Mouse (Mus musculus) urinary bladder, postnatal 14 days (tissue): ENCODE results near the gene Lrch1.
A peak's percentile ranks its signal among the peaks of the same experiment; 100 is the strongest.

ENCODE experiments used
- DNase-seq: peaks from one replicate; pipeline ENCODE4 v3.0.0; 2021; ENCODE audit warnings: low spot score

Gene Lrch1

DNA sequence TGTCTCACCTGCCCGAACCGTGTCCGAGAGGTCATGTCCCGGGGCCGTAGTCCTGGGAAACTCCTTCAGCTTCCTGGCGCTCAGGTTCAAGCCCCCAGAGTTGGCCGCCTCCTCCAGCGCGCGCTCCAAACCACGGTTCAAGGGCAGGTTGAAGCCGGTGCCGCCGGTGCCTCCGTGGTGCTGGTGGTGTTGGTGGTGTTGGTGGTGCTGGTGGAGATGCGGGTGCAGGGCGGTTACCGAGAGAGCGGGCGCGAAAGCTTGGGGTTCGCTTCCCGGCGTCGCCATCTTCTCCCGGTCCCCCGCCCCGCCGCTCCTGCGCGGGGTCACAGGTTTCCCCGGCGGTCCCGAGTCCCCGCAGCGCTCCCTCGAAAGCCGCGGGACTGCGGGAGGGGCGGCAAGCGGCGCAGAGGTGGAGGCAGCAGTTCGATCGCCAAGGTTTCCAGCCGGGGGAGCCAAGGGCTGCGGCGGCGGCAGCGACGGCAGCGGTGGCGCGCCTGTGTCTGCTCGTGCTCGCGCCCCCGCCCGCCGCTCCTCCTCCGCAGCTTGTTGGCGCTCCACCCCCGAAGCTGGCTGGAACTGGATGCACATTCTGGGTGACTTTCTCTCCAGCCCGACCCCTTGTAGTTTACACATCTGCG, at the start of gene Lrch1:
Gene Lrch1 (minus strand): TSS at position 501 of the 638 bp plus-strand sequence.
- peak; percentile 88 for DNase-seq

DNA sequence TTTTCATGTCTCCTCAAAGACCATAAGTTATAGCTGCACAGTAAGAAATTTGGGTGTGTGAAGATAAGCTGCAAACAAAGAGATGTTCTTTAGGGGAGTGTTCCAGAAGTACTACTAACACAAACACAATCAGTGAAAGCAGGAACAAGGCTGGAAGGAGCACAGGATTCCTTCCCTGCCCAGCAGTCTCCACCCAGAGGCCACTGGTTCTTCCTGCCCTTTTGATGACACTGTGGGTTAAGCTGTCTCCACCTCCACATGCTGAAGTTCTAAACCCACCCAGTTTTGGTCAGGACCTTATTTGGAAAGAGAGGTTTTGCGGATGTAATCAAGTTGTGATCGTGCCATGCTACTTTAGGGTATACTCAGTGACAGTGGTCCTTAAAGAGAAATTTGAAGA, 49.4 kb upstream of the Lrch1 start:
- DNase-seq = no peak

DNA sequence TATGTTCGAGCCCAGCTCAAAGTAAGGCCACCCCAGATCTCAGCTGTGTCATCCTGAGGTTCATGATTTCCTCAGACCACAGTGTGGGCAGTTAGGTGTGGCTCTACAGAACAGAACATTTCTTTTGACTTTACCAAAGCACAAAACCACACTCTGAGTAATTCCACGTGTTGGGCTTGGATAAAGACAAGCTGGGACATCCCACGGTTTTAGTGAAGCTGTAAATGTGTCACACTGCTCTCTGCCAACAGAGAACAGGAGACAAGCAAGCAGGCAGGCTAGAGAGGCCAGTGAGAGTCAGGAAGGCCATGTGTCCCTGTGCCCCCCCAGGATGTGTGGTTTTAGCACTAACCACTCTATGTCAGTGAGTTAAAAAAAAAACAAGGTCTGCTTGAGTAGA, 48.9 kb upstream of the Lrch1 start:
- DNase-seq = peak; percentile 12

DNA sequence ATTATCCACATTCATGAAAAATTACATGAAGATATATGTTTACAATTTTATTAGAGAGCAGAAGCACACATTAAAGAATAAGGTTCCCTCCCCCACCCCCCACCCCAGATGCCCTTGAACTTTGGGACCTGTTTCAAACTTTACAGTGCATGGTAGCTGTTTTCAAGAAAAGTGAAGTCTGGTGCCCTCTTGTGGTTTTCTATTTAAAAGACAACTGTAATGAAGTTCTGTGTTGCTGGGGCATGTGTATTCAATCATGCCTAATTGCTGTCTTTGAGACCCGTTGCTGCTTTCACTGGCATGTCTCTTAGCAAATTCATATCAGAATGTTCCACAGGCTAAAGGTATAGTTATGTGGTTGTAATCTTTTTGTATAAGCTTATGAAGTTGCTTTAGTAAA, 42.8 kb upstream of the Lrch1 start:
- no peak for DNase-seq

DNA sequence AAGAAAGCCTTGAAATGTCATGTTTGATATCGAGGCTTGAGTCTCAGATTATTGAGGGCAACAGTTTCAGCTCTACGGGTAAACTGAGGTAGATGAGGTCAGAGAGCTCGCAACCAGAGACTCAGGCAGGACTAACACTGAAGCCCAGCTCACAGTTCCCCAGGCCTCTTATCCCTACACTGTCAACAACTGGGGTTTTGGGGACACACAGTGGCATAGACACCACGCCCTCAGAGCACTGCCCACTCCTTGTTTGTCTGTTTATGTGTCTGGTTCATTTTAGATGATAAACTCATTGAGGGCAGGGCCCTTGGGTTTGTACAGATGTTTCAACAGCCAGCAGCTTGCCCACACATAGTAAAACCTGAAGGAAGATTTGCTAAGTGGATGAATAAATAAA, 42.2 kb upstream of the Lrch1 start:
- no peak for DNase-seq

DNA sequence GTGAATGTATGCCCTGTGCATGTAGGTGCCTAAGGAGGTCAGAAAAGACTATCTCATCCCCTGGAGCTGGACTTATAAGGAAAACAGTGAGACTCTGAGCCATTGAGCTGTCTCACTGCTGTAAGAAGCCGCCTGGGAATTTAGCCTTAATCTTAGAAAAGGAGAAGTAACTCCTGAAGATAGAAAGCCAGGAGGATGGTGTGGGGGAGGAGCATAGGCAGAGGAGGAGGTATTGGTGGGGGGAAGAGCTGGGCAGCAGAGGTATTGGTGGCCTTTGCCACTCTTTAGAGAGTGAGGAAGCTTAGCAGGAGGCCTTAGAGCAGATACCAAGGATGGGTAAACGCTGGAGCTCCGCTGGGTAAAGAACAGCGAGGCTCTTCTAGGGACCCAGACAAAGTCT, 41.6 kb upstream of the Lrch1 start:
- DNase-seq = no peak

DNA sequence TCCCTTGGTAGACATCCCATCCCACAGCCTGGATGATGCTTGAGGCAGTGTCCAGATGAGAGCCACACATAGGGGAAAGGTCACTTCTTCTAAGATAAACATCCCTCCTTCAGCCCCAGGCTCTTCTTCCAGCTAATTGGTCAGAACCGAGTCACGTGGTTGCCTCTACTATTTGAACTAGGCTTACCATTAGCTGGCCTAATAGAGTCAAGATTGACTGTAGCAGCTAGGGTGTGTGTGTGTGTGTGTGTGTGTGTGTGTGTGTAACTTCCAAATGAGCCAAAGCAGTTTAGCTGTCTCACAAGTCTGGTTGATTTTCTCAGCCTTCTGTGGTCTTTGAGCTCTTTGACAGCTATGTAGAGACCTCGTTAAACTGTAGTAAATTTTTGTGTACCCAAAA, 38.9 kb upstream of the Lrch1 start:
- no peak for DNase-seq

DNA sequence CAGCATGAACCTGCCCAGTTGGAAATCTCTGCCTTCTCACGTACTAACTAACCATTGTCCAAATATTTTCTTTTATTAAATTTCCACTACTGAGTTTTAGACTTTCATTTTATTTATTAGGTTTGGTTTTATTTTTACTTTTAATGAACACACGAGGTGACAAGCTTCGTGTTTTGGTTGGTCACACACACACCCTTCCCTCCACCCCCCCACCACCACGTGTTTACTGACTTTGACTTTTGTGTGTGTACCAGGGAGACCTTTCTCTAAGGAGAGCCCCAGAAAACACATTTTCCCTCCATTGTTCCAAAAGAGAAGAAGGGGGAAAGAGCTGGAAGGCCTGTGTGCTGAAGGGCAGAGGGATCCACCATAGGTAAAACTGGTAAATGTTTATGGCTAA, 38.0 kb upstream of the Lrch1 start:
- no peak for DNase-seq

DNA sequence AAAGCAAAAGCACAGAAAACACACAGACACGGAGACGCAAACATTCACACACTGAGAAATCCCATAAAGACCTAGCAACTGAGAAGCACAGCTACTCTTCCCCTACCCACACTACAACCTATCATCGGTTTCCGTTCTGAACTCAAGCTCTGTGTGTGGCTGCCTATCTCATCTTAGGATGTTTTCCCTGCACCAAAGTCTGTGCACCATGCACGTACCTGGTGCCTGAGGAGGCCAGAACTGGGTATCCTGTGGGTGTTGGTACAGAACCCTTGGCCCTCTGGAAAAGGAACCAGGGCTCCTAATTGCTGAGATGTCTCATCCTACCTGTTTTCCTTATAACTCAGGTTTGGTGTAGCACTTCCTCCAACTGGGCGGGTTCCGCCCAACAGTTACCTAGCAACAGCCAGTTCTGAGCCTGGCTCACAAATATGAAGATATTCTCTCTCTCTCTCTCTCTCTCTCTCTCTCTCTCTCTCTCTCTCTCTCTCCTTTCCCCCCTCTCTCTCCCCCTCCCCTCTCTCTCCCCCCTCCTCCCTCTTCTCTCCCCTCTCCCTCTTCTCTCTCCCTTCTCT, 37.2 kb upstream of the Lrch1 start:
- no peak for DNase-seq

DNA sequence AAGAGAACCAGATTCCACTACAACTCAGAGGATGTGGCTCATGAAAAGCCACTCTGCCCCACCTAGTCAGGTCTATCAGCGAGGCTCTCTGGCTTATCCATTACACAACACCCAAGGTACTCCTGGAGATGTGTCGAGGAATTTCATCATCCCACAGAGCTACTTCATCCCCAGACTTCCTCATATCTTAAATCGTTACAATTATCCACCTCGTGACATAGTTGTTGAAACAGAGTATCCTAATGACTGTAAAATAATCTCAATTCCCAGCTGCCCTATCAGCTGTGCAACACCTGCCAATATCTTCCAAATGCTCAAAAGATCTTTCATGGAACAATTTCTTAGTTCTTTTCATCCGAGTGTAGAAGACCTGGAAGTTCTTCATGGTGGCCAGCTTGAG, 35.4 kb upstream of the Lrch1 start:
- no peak for DNase-seq

DNA sequence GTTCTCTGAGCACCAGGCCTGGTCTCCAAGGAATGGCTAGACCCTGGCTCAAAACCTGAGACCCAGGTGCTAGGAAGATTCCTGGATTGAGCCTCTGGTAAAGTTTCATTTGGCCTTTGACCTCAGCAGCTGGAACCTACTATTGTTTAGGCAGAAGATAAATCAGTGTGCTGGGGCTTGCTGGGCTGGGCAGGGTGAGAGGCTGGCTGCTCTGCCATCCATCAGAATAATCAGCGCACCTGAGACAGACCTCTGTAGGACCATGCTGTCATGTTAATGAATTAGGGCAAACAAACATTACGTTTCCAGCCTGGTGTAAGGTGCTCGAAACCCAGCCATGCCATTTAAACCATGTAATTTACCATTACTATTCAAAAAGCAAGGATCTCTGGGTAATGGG, 33.3 kb upstream of the Lrch1 start:
- no peak for DNase-seq

DNA sequence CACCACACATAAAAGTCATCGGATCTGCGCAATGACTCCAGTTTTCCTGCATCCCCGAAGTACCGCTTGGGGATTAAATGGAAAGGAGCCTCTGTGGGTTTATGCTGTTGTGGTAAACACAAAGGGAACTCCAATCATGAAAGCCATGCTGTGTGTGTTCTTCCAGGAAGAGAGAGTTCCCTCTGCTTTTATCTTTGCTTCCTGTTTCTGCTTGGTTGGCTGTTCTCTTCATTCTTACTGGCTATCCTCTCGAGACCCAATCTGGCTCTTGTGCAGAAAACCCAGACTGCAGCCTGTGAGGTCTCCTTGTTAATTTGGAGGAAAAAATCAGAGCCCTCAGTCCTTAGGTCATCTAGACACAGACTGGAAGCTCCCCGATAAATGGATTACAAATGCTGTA, 29.3 kb upstream of the Lrch1 start:
- DNase-seq = no peak

DNA sequence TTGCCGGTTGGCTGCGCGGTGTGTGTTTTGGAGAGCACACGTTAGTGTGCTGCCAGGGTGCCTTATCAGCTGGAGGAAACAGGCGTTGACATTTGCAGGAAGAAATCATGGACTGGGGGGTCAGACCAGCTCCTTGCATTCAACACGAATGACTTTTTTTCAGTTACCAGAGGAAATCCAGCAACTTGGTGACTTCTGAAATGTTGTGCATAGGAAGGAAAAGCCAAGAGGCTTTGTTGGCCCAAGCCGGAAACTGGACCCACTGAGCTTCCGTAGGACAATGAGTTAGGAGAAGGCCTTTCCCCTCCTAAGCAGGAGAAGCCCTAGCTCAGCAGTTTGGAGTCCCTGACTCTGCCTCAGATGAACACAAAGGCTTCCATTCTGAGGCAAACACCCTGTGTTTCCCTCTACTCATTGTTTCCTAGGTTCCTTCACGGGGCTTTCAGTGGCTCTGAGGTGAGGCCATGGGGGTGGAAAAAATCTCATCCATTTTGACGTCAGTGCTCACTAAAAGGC, 26.5 kb upstream of the Lrch1 start:
- no peak for DNase-seq

DNA sequence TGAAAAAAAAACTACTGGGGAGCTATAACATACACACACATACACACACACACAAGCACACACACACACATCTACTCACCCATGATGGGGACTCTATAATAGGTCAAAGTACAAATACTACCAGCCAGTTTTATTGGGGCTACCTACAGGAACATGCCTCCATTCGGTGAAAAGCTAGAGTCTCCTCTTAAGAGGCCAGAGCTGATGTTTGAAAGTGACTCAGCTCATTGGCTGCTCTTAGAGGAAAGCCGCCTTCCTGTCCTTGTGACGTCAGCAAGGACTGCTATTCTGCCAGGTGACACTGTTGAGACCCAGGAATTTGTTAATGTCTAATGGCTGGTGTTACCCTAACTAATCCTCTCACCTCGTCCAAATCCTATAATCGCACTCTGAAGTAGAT, 25.0 kb upstream of the Lrch1 start:
- no peak for DNase-seq

DNA sequence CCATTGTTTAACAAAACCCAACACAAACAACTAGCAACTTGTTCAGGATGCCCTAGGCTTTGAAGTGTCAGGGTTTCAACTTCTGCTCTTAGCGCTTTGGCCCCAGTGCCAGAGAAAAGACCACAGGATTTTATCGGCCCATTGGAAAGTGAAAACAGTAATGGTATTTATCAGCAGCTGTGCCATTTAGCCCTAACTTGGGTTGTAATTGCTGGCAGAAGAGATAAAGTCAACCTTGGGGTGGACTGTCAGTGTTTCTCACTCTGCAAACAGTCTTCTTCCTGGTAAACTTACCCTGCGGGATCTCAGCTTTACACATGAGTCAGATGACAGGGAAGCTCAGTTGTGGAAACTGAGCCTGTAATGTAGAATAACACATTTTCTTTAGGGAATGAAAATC, 24.5 kb upstream of the Lrch1 start:
- DNase-seq = no peak

DNA sequence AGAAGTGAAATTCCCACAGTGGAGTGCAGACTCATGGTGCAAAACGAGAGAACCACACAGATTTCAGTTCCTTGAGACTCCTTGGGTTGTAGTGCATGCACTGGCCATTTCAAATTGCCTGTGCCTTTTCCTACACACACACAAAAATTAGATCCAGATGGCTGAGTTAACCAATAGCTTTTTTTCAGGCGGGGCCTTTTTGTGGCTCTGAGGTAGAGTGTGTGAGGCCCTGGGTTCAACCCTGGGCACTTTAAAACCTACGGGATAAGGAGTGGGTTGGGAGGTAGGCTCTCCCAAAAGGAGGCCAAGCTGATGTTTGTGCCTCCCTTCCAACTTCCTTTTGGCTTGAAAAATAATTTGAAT, 15.7 kb upstream of the Lrch1 start:
- DNase-seq = no peak

DNA sequence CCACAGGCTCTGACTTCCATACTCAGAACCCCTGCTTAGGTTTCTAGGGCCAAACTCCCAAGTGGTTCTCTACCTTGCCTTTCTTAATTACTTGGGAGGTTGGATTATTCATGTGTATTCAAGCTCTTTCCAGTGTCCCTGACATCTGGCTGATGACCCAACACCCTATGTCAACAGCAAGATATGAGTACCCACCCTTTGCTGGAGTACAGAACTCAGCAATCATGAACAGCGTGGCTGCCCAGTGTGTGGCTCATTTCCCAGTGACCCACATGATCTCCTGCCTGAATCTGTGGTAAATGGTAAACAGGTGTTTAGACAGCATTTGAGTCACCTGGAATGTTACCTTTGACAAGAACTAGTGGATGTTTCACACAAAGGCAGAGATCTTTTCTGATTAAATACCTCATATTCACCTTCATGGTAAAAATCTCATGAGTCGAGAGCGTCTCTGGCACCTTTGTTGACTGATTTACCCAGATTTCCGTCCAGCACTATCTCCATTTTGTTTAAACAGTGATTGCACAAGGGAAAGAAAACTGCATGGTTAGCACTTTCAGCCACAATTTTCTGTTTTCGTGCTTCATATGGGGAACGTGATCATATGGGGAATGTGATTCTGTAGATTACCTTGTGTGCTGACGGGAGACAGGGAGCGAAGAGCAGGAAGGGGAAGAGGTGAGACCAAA, 15.2 kb upstream of the Lrch1 start:
- no peak for DNase-seq

DNA sequence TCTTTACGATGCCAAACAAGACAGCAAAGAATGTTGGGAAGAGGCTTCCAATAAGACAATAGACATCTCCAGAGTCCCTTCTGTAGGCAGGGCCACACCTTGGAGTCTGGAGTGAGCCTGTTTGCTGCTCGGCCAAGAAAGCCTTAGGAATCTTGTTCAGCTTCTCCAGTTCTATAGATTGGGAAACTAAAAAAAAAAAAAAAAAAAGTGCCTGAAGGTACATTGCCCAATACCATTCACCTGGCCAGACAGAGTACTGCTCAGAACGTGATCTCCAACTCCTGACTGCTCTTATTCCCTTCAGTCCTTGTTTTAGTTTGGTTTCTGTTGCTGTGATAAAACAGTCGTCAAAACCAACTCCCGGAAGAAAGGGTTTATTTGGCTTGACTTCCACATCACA, 12.9 kb upstream of the Lrch1 start:
- no peak for DNase-seq

DNA sequence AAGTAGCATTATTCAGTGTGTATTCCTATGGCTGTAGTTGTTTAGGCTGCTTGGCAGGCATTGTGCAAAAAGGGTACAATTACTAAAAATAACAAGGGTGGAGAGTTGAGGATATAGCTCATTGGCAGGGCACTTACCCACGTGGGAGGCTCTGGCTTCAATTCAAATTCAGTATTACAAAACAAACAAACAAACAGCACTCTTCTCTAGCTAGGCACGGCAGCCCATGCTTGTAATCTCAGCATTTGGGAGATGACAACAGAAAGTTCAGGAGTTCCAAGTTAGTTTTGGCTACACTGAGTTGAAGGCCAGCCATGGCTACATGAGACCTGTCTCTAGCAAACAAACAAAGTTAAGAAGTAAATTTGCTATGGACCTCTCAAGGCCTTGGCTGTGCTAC, 9.0 kb upstream of the Lrch1 start:
- no peak for DNase-seq

DNA sequence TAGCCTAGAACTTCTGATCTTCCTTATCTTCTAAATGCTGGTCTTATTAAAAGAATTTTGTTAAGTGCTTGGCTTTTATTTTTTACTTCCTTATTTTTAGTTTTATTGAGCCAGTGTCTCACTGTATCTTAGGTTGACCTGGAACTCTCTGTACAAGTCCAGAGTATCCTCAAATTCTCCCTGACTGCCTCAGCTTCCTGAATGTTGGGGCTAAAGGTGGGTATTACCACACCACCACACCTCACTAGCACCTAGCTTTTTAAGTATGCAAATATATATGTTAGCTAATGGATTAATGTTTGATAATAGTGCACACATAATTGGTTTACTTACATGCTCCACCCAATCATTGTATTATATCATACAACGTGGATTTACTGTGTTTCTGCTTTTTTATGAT, 8.6 kb upstream of the Lrch1 start:
- no peak for DNase-seq

DNA sequence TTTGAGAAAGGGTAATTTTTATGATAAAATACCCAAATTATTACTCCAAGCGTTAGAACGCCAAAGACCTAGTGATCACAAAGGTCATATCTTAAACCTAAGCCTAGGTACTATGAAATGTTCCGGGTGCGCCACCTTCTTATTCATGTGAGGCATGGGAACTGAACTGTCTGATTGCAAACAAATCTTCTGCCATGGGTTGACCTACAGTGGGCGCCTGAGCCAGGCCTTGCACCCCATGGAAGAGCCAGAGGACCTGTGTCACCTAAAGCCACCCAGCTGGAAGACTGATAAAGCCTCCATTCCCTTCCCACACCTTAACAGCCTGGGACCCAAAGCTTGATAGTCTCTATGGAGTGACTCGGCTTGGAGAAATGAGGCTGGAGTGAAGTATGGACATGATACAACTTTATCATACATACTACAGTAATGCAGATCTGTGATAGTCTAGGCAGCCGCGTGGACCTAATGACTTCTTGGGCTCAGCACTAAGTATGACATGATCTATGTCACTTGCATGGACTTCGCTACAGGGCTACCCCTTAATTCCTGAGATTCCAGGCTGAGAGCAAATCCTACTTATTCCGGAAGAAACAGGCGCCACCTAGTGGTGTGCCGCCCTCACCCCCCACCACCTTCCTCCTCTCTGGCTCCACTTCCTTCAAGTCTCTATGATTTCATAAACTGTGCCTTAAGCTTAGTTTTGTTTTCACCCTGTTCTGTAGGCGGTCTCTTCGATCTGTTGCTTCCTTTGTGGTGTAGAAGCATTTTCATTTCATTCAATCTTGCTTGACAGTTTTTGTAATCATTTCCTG, 957 bp upstream of the Lrch1 start:
- peak; percentile 62 for DNase-seq

DNA sequence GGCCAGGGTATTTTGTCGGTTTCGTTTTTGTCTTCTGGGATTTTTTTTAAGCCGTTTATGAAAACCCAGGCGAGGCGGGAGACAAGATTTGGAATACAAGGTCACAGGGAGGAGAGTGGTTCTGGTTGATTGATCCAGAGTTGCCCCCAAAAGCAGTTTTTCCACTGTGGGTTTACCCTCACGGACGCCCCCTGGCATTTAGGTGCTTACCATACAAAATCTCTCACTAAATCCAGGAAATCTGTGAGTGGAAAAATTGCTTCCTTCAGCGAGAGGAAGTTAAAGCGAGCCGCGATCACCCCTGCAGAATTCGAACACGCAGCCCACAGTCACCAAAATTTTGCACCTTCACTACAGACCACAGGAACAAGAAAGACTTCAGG, 329 bp upstream of the Lrch1 start:
- DNase-seq = no peak
